In genomic region chr6:127152106-127152951, GRCm38 (mm10) we compare ENCODE assay signal across 8 mouse cellular contexts. TPM values are rescaled to one million over a fixed set of nuclear protein-coding genes. Genes with fewer than 3 reads are reported as not detected.
A peak's percentile ranks its signal among the peaks of the same experiment; 100 is the strongest.
DNase-seq lines count a peak whose midpoint lies in the region; ATAC-seq and TF ChIP-seq lines count a peak whose summit lies in the region.

Gene Ccnd2 (minus strand): TSS chr6:127152193.

- peak; percentile 69 for ATAC-seq in intestine, embryonic 15.5 days

- H3K9ac ChIP-seq in MEL (ENCODE audit: control insufficient read depth, low read depth, low read length, poor library complexity, severe bottlenecking), result peak within 1 kb of the TSS; percentile 93
- H3K9ac ChIP-seq in intestine, embryonic 15.5 days, result peak within 1 kb of the TSS; percentile 55

- peaks cover 2 to 9% of the 10 kb centered on the region in 2 experiments for H3K36me3 ChIP-seq in MEL (ENCODE audit: control insufficient read depth in 1 of 2, insufficient read depth in 2 of 2, low read length in 2 of 2)
- no peaks in the 10 kb centered on the region for H3K36me3 ChIP-seq in intestine, embryonic 15.5 days

- TF ChIP-seq CTCF in MEL (IDR thresholded peaks at IDR 0.05 in 2 of 3, conservative IDR thresholded peaks at IDR 0.05 in 1 of 3; ENCODE audit: control insufficient read depth in 1 of 3, insufficient read depth in 1 of 3, low read depth in 2 of 3, low read length in 3 of 3, poor library complexity in 1 of 3, severe bottlenecking in 1 of 3), result no peak
- TF ChIP-seq CTCF in bone marrow, adult 2 months (IDR thresholded peaks at IDR 0.05; ENCODE audit: control insufficient read depth, insufficient read depth, low read length), result no peak

- 1% methylated on average over 40 of the region's 40 CpGs for WGBS in bone marrow, adult 2 months
- WGBS in intestine, embryonic 15.5 days, result under 1% methylated on average over 39 of the region's 40 CpGs

- peak; percentile 95 for DNase-seq in MEL (ENCODE audit: low read depth, low spot score)
- no peak for DNase-seq in gonadal fat pad, adult 2 months (ENCODE audit: low read depth)
- DNase-seq in left cerebral cortex, postnatal 4 days, result peak; percentile 69
- peak; percentile 88 for DNase-seq in mesoderm, embryonic 11.5 days (ENCODE audit: low read depth, low spot score)
- peak; percentile 49 for DNase-seq in spleen, adult 12 weeks (ENCODE audit: low spot score)
- no peak for DNase-seq in cerebellum, postnatal 4 days (ENCODE audit: low spot score in 2 of 2)

- peak within 1 kb of the TSS; percentile 98 for H3K27ac ChIP-seq in MEL (ENCODE audit: control insufficient read depth, low read depth, low read length)
- H3K27ac ChIP-seq in bone marrow, adult 2 months (ENCODE audit: control insufficient read depth, insufficient read depth, low read depth, low read length, poor library complexity), result peak within 1 kb of the TSS; percentile 30; the same call in 1 of the 2 replicates
- H3K27ac ChIP-seq in intestine, embryonic 15.5 days, result peak within 1 kb of the TSS; percentile 93

- peak within 1 kb of the TSS; percentile 71 to 80 for H3K4me3 ChIP-seq in MEL (ENCODE audit: control insufficient read depth in 1 of 2, insufficient read depth in 1 of 2, low read depth in 2 of 2, low read length in 2 of 2)
- peak within 1 kb of the TSS; percentile 30 for H3K4me3 ChIP-seq in bone marrow, adult 2 months (replicated peaks; ENCODE audit: control insufficient read depth, low read depth, low read length)
- H3K4me3 ChIP-seq in intestine, embryonic 15.5 days (replicated peaks), result peak within 1 kb of the TSS; percentile 77

- TF ChIP-seq RAD21 in MEL (IDR thresholded peaks at IDR 0.05; ENCODE audit: low read depth, low read length), result no peak

- TF ChIP-seq EP300 in MEL (IDR thresholded peaks at IDR 0.05; ENCODE audit: low read depth in 1 of 2, low read length in 2 of 2), result peak in 1 of 2 experiments; percentile 47; a peak in 1 of 4 replicates

- peak within 1 kb of the TSS; percentile 96 for H3K4me2 ChIP-seq in intestine, embryonic 15.5 days (replicated peaks)

- intact Hi-C loops in left cerebral cortex, postnatal 4 days (cut with DNase I), result no loop called here

- peaks cover 12 to 17% of the 10 kb centered on the region in 2 experiments for H3K27me3 ChIP-seq in MEL (ENCODE audit: control insufficient read depth in 1 of 2, insufficient read depth in 2 of 2, low read length in 2 of 2)
- H3K27me3 ChIP-seq in intestine, embryonic 15.5 days (replicated peaks), result peaks cover 3% of the 10 kb centered on the region; the same call in 1 of the 2 replicates

- no peaks in the 10 kb centered on the region for H3K9me3 ChIP-seq in MEL (replicated peaks; ENCODE audit: insufficient read depth, low read length)
- no peaks in the 10 kb centered on the region for H3K9me3 ChIP-seq in intestine, embryonic 15.5 days

- peaks cover 5 to 17% of the 10 kb centered on the region in 2 experiments for H3K4me1 ChIP-seq in MEL (ENCODE audit: control insufficient read depth in 1 of 2, insufficient read depth in 2 of 2, low read length in 2 of 2)
- no peaks in the 10 kb centered on the region; the same call in 1 of the 2 replicates for H3K4me1 ChIP-seq in bone marrow, adult 2 months (ENCODE audit: control insufficient read depth, insufficient read depth, low read length)
- peaks cover 34% of the 10 kb centered on the region for H3K4me1 ChIP-seq in intestine, embryonic 15.5 days (replicated peaks)

- peaks cover 35% of the 10 kb centered on the region for H3K79me2 ChIP-seq in MEL (ENCODE audit: control insufficient read depth, insufficient read depth, low read length, poor library complexity)

- TF ChIP-seq POLR2A in MEL (IDR thresholded peaks at IDR 0.05; ENCODE audit: control insufficient read depth in 1 of 2, insufficient read depth in 1 of 2, low read depth in 1 of 2, low read length in 2 of 2, poor library complexity in 1 of 2), result peak in 1 of 2 experiments; percentile 70; a peak in 2 of 4 replicates
- no peak for TF ChIP-seq POLR2A in bone marrow, adult 2 months (IDR thresholded peaks at IDR 0.05; ENCODE audit: borderline replicate concordance, control insufficient read depth, low read depth, low read length)

TF ChIP-seq in MEL, 35 proteins besides CTCF, POLR2A, EP300 and RAD21:
- peak; percentile 51 for TF ChIP-seq SIN3A (IDR thresholded peaks at IDR 0.05; ENCODE audit: low read length)
- no peak for TF ChIP-seq JUND (IDR thresholded peaks at IDR 0.05; ENCODE audit: low read depth, low read length)
- TF ChIP-seq ZNF384 (IDR thresholded peaks at IDR 0.05; ENCODE audit: low read depth, low read length), result peak; percentile 98
- no peak for TF ChIP-seq MEF2A (IDR thresholded peaks at IDR 0.05; ENCODE audit: extremely low read depth, insufficient replicate concordance, low read depth, low read length, poor library complexity, severe bottlenecking)
- TF ChIP-seq MYB (IDR thresholded peaks at IDR 0.05; ENCODE audit: low read depth, low read length), result no peak
- peak; percentile 61 for TF ChIP-seq NELFE (IDR thresholded peaks at IDR 0.05; ENCODE audit: low read depth, low read length)
- no peak for TF ChIP-seq TAL1 (IDR thresholded peaks at IDR 0.05; ENCODE audit: low read length)
- TF ChIP-seq TCF12 (IDR thresholded peaks at IDR 0.05; ENCODE audit: low read depth, low read length), result no peak; the same call in none of the 2 replicates
- TF ChIP-seq UBTF (IDR thresholded peaks at IDR 0.05; ENCODE audit: borderline replicate concordance, insufficient read depth, low read depth, low read length), result 0 out of 2 replicates have a peak, but pooled peaks have one; percentile 35
- peak; percentile 76 for TF ChIP-seq ZMIZ1 (IDR thresholded peaks at IDR 0.05; ENCODE audit: low read depth, low read length)
- no peak for TF ChIP-seq USF2 (IDR thresholded peaks at IDR 0.05; ENCODE audit: borderline replicate concordance in 1 of 2, insufficient read depth in 1 of 2, low read depth in 1 of 2, low read length in 2 of 2)
- no peak for TF ChIP-seq CHD1 (IDR thresholded peaks at IDR 0.05; ENCODE audit: low read depth, low read length)
- no peak for TF ChIP-seq ZKSCAN1 (IDR thresholded peaks at IDR 0.05; ENCODE audit: low read depth, low read length)
- TF ChIP-seq KAT2A (conservative IDR thresholded peaks at IDR 0.05; ENCODE audit: low read depth, low read length), result no peak
- TF ChIP-seq NRF1 (IDR thresholded peaks at IDR 0.05; ENCODE audit: insufficient read depth, low read depth, low read length, poor library complexity, severe bottlenecking), result peak; percentile 68
- no peak for TF ChIP-seq RCOR1 (IDR thresholded peaks at IDR 0.05; ENCODE audit: low read depth, low read length)
- no peak for TF ChIP-seq GABPA (IDR thresholded peaks at IDR 0.05; ENCODE audit: low read depth, low read length)
- no peak for TF ChIP-seq POLR2AphosphoS5 (IDR thresholded peaks at IDR 0.05; ENCODE audit: borderline replicate concordance, low read depth, low read length)
- peak; percentile 60; the same call in 1 of the 2 replicates for TF ChIP-seq POLR2AphosphoS2 (IDR thresholded peaks at IDR 0.05; ENCODE audit: low read length)
- peak; percentile 26; the same call in 1 of the 2 replicates for TF ChIP-seq CHD2 (IDR thresholded peaks at IDR 0.05; ENCODE audit: low read length)
- no peak for TF ChIP-seq USF1 (IDR thresholded peaks at IDR 0.05; ENCODE audit: low read depth, low read length)
- TF ChIP-seq MAZ (IDR thresholded peaks at IDR 0.05; ENCODE audit: low read depth, low read length), result peak; percentile 76
- TF ChIP-seq MAX (IDR thresholded peaks at IDR 0.05; ENCODE audit: low read length), result peak; percentile 80
- no peak for TF ChIP-seq SMC3 (IDR thresholded peaks at IDR 0.05; ENCODE audit: low read depth, low read length)
- TF ChIP-seq ELF1 (IDR thresholded peaks at IDR 0.05; ENCODE audit: low read depth, low read length), result peak; percentile 54; the same call in 1 of the 2 replicates
- TF ChIP-seq ETS1 (IDR thresholded peaks at IDR 0.05; ENCODE audit: low read depth, low read length), result no peak
- TF ChIP-seq ZC3H11A (IDR thresholded peaks at IDR 0.05; ENCODE audit: low read depth, low read length), result no peak
- TF ChIP-seq TBP (IDR thresholded peaks at IDR 0.05; ENCODE audit: low read depth, low read length), result 0 out of 2 replicates have a peak, but pooled peaks have one; percentile 35
- TF ChIP-seq GATA1 (IDR thresholded peaks at IDR 0.05; ENCODE audit: low read depth, low read length), result peak; percentile 48; the same call in 1 of the 2 replicates
- TF ChIP-seq HCFC1 (IDR thresholded peaks at IDR 0.05; ENCODE audit: low read depth, low read length), result 0 out of 2 replicates have a peak, but pooled peaks have one; percentile 27
- no peak for TF ChIP-seq MAFK (IDR thresholded peaks at IDR 0.05; ENCODE audit: borderline replicate concordance, low read depth, low read length)
- peak; percentile 82; the same call in 1 of the 2 replicates for TF ChIP-seq MXI1 (IDR thresholded peaks at IDR 0.05; ENCODE audit: low read depth, low read length)
- TF ChIP-seq BHLHE40 (IDR thresholded peaks at IDR 0.05; ENCODE audit: borderline replicate concordance, low read depth, low read length), result peak; percentile 95
- TF ChIP-seq MYC (IDR thresholded peaks at IDR 0.05; ENCODE audit: low read depth, low read length), result peak; percentile 76; the same call in 1 of the 2 replicates

RNA-seq across cellular contexts. Expression of gene Ccnd2, which starts in this region (rescaled TPM):
- total RNA-seq in MEL (2012; rRNA removed), result 62.3 and 67.3 TPM in 2 replicates
- polyA plus RNA-seq in MEL (2012; ENCODE audit: insufficient read depth in 1 of 2, insufficient read length in 2 of 2, low read depth in 1 of 2, low replicate concordance in 2 of 2, missing spikeins in 1 of 2), result 100 to 1,000 TPM; 198 to 407 TPM
- polyA plus RNA-seq in bone marrow, adult 2 months (2011; ENCODE audit: insufficient read depth, insufficient read length, low replicate concordance, missing spikeins), result 20.3 and 80.6 TPM in 2 replicates
- polyA plus RNA-seq in gonadal fat pad, adult 2 months (2012; rRNA removed), result 55.4 and 75.2 TPM in 2 replicates
- 881 and 991 TPM in 2 replicates for polyA plus RNA-seq in intestine, embryonic 15.5 days (2015; fragmentation: Nextera tagmentation; extraction: Ambion mirVana)
- total RNA-seq in left cerebral cortex, postnatal 4 days (2021), result 100 to 1,000 TPM; 139 to 147 TPM

Comparison
In these comparisons a context has a peak if more than half of its experiments do, and no peak if none do; other contexts are left out.
1. DNase-seq: peak in MEL (single experiment), left cerebral cortex, postnatal 4 days (single experiment), mesoderm, embryonic 11.5 days (single experiment) and spleen, adult 12 weeks (single experiment); none in gonadal fat pad, adult 2 months (single experiment) and cerebellum, postnatal 4 days (0 of 2).
2. H3K27ac ChIP-seq: peak in every context shown above with its lines; median percentile 98 in MEL; 93 in intestine, embryonic 15.5 days; 30 in bone marrow, adult 2 months.
3. Peak in every context shown above with its lines, with median percentiles within 50 percentile points of each other: H3K4me3 ChIP-seq.